Mouse (Mus musculus): ENCODE data around the gene 4930449I24Rik.
"Not testable (repeated sequence)": the region's sequence is repeated elsewhere in the genome, so short reads cannot be mapped to it uniquely, and the experiment has no call there.

- TF ChIP-seq POLR2A (IDR thresholded peaks at IDR 0.05; ENCODE audit: low read depth, low read length); CTCF (IDR thresholded peaks at IDR 0.05; ENCODE audit: extremely low read depth, insufficient read length, insufficient replicate concordance, low read depth, low read length): not testable (repeated sequence)
Observed at GRCm38 (mm10) chr5:146513823-146514222, 11.6 kb downstream of the 4930449I24Rik start, which contains the start of gene Gm3402.

All from small intestine, adult 2 months (tissue).